Mouse (Mus musculus) hindbrain, embryonic 15.5 days (tissue): ENCODE results near the gene Immt. TPM values are rescaled to one million over a fixed set of nuclear protein-coding genes. Genes with fewer than 3 reads are reported as not detected.
"Not testable (repeated sequence)": the region's sequence is repeated elsewhere in the genome, so short reads cannot be mapped to it uniquely, and the experiment has no call there.

Source experiments
- ATAC-seq: fragments of 200-750 bp; cut with Nextera tagmentation; 2 replicates; pipeline ENCODE4 v1.8.0; 2017; ENCODE audit warnings: low read depth, moderate number of reproducible peaks, moderate TSS enrichment; ENCODE audit not compliant: low FRiP score
- H3K27ac ChIP-seq: fragments of 300-500 bp; sonication (generic); replicated peaks from 2 replicates; pipeline ENCODE4 v1.5.1; 2015; ENCODE audit warnings: mild to moderate bottlenecking, inconsistent platforms
- H3K27me3 ChIP-seq: fragments of 300-500 bp; sonication (generic); 2 replicates; pipeline ENCODE4 v1.6.1; 2015; ENCODE audit warnings: control low read depth, inconsistent platforms
- H3K36me3 ChIP-seq: fragments of 300-500 bp; sonication (generic); 2 replicates; pipeline ENCODE4 v1.6.1; 2015; ENCODE audit warnings: control low read depth, inconsistent platforms
- H3K4me1 ChIP-seq: fragments of 300-500 bp; sonication (generic); replicated peaks from 2 replicates; pipeline ENCODE4 v1.6.1; 2015; ENCODE audit warnings: control low read depth, inconsistent platforms
- H3K4me2 ChIP-seq: fragments of 300-500 bp; sonication (generic); 2 replicates; pipeline ENCODE4 v1.6.1; 2015; ENCODE audit warnings: moderate library complexity, mild to moderate bottlenecking, inconsistent platforms
- H3K4me3 ChIP-seq: fragments of 300-500 bp; sonication (generic); 2 replicates; pipeline ENCODE4 v1.5.1; 2015; ENCODE audit warnings: mild to moderate bottlenecking, inconsistent platforms
- H3K9ac ChIP-seq: fragments of 300-500 bp; sonication (generic); 2 replicates; pipeline ENCODE4 v1.6.1; 2015; ENCODE audit warnings: inconsistent platforms
- H3K9me3 ChIP-seq: fragments of 300-500 bp; sonication (generic); 2 replicates; pipeline ENCODE4 v1.6.1; 2016; ENCODE audit warnings: control low read depth, inconsistent platforms
- WGBS: fragments of 180-500 bp; shearing (Covaris S2); methylation state at CpG from one replicate; pipeline ENCODE4 v1.1.7; 2015; 5-methylcytosine and 5-hydroxymethylcytosine counted together
- polyA plus RNA-seq: library from polyadenylated mRNA; unstranded; fragments of >200 nt; fragmentation: Nextera tagmentation; extraction: Ambion mirVana; gene quantifications from 2 replicates; pipeline ENCODE4 v1.2.1, GENCODE M21; 2015

Immt gene
- polyA plus RNA-seq, 1 experiment from 2014 or later = 154 TPM

GRCm38 (mm10) chr6:71812820-71813219, 18.3 kb upstream of the Immt start:
- 90% methylated on average over 2 of the region's 2 CpGs for WGBS
- peaks cover 68% of the 10 kb centered on the region for H3K36me3 ChIP-seq
- H3K27me3 ChIP-seq = no peaks in the 10 kb centered on the region
- no peaks in the 10 kb centered on the region for H3K9me3 ChIP-seq
- H3K4me2 ChIP-seq = no peak overlapping the region
- H3K4me1 ChIP-seq = no peaks in the 10 kb centered on the region
- no peak overlapping the region for H3K9ac ChIP-seq
- no peak overlapping the region for H3K27ac ChIP-seq
- ATAC-seq = no peak
- no peak overlapping the region for H3K4me3 ChIP-seq

GRCm38 (mm10) chr6:71819764-71820292, 11.3 kb upstream of the Immt start:
- WGBS = 87% methylated on average over 5 of the region's 5 CpGs

GRCm38 (mm10) chr6:71823085-71823484, 8.0 kb upstream of the Immt start:
- Histone ChIP-seq H3K9me3 (no peaks in the 10 kb centered on the region), H3K27ac (peak overlapping the region; percentile 72; the same call in 1 of the 2 replicates), H3K4me1 (peaks cover 13% of the 10 kb centered on the region), H3K9ac (peak overlapping the region; percentile 69), H3K27me3 (0 out of 2 replicates have a peak, but pooled peaks cover 5% of the 10 kb centered on the region), H3K4me3 (peak overlapping the region; percentile 87), H3K4me2 (peak overlapping the region; percentile 70), H3K36me3 (peaks cover 6% of the 10 kb centered on the region)
- peak; percentile 31 for ATAC-seq
- 2% methylated on average over 7 of the region's 7 CpGs for WGBS

More at GRCm38 (mm10) chr6:71819764-71820292, 11.3 kb upstream of the Immt start:
- H3K27ac ChIP-seq = no peak overlapping the region
- H3K4me1 ChIP-seq = peaks cover 13% of the 10 kb centered on the region
- no peaks in the 10 kb centered on the region for H3K9me3 ChIP-seq
- ATAC-seq = no peak
- H3K27me3 ChIP-seq = no peaks in the 10 kb centered on the region
- H3K36me3 ChIP-seq = peaks cover 36% of the 10 kb centered on the region
- no peak overlapping the region for H3K4me3 ChIP-seq
- no peak overlapping the region for H3K4me2 ChIP-seq
- H3K9ac ChIP-seq = no peak overlapping the region

- 0 out of 2 replicates have a peak, but pooled peaks cover 5% of the 10 kb centered on the region for H3K27me3 ChIP-seq
- peak overlapping the region; percentile 72 for H3K27ac ChIP-seq
- H3K4me3 ChIP-seq = peak overlapping the region; percentile 87
- peak overlapping the region; percentile 69 for H3K9ac ChIP-seq
- H3K4me1 ChIP-seq = peaks cover 13% of the 10 kb centered on the region
- no peaks in the 10 kb centered on the region for H3K9me3 ChIP-seq
- ATAC-seq = peak; percentile 92
- WGBS = under 1% methylated on average over 19 of the region's 19 CpGs
- peak overlapping the region; percentile 70 for H3K4me2 ChIP-seq
- H3K36me3 ChIP-seq = peaks cover 2% of the 10 kb centered on the region; the same call in 1 of the 2 replicates
These were observed 7.6 kb upstream of the Immt start for GRCm38 (mm10) chr6:71823488-71823887.

GRCm38 (mm10) chr6:71823961-71824360, 7.2 kb upstream of the Immt start:
- H3K9me3 ChIP-seq = no peaks in the 10 kb centered on the region
- ATAC-seq = peak; percentile 58; the same call in 1 of the 2 replicates
- peaks cover 13% of the 10 kb centered on the region for H3K4me1 ChIP-seq
- H3K27ac ChIP-seq = no peak overlapping the region
- no peak overlapping the region for H3K9ac ChIP-seq
- no peaks in the 10 kb centered on the region for H3K36me3 ChIP-seq
- H3K4me3 ChIP-seq = peak overlapping the region; percentile 87
- H3K4me2 ChIP-seq = peak overlapping the region; percentile 70
- WGBS = 43% methylated on average over 3 of the region's 3 CpGs
- 0 out of 2 replicates have a peak, but pooled peaks cover 5% of the 10 kb centered on the region for H3K27me3 ChIP-seq

GRCm38 (mm10) chr6:71826869-71827268, 4.3 kb upstream of the Immt start, which contains the start of gene Mrpl35:
Mrpl35 (minus strand) TSS chr6:71826969.
- no peaks in the 10 kb centered on the region for H3K36me3 ChIP-seq
- H3K27ac ChIP-seq = no peak within 1 kb of the TSS
- no peaks in the 10 kb centered on the region for H3K9me3 ChIP-seq
- H3K9ac ChIP-seq = no peak within 1 kb of the TSS
- H3K4me3 ChIP-seq = no peak within 1 kb of the TSS
- H3K4me2 ChIP-seq = no peak within 1 kb of the TSS
- H3K27me3 ChIP-seq = 0 out of 2 replicates have a peak, but pooled peaks cover 5% of the 10 kb centered on the region
- WGBS = 44% methylated on average over 1 of the region's 1 CpGs
- peaks cover 18% of the 10 kb centered on the region for H3K4me1 ChIP-seq
- ATAC-seq = no peak

DNA sequence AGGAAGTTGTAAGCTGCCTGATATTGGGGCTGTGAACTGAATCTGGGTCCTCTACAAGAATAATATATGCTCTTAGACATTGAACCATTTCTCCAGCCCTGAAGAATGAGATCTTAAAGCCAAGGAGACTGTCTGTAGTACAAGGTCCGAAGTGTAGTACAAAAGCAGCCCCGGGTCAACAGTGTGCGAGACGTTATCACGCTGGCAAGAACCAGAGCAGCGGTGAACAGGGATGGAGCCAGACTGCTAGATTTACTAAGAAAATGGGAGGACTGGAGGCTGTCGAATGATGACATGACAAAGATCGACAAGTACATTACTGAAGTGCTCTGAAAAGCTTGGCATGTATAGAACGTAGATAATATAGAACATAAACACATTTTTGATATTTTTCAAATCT, 1.4 kb upstream of the Immt start:
- no peak overlapping the region for H3K9ac ChIP-seq
- H3K27me3 ChIP-seq = 0 out of 2 replicates have a peak, but pooled peaks cover 5% of the 10 kb centered on the region
- H3K36me3 ChIP-seq = 0 out of 2 replicates have a peak, but pooled peaks cover 9% of the 10 kb centered on the region
- peaks cover 19% of the 10 kb centered on the region for H3K4me1 ChIP-seq
- no peak for ATAC-seq
- no peak overlapping the region for H3K4me3 ChIP-seq
- 89% methylated on average over 9 of the region's 9 CpGs for WGBS
- H3K9me3 ChIP-seq = no peaks in the 10 kb centered on the region
- no peak overlapping the region for H3K4me2 ChIP-seq
- no peak overlapping the region for H3K27ac ChIP-seq

- peak overlapping the region; percentile 85 for H3K9ac ChIP-seq
- H3K27me3 ChIP-seq = 0 out of 2 replicates have a peak, but pooled peaks cover 2% of the 10 kb centered on the region
- no peaks in the 10 kb centered on the region for H3K9me3 ChIP-seq
- H3K36me3 ChIP-seq = peaks cover 16% of the 10 kb centered on the region; the same call in 1 of the 2 replicates
- whole genome bisulfite sequencing = under 1% methylated on average over 21 of the region's 21 CpGs
- peaks cover 19% of the 10 kb centered on the region for H3K4me1 ChIP-seq
- ATAC-seq = peak; percentile 99
- H3K4me3 ChIP-seq = peak overlapping the region; percentile 77
- H3K27ac ChIP-seq = peak overlapping the region; percentile 94
- peak overlapping the region; percentile 83 for H3K4me2 ChIP-seq
These were observed 440 bp downstream of the Immt start for GRCm38 (mm10) chr6:71831581-71831960.

DNA sequence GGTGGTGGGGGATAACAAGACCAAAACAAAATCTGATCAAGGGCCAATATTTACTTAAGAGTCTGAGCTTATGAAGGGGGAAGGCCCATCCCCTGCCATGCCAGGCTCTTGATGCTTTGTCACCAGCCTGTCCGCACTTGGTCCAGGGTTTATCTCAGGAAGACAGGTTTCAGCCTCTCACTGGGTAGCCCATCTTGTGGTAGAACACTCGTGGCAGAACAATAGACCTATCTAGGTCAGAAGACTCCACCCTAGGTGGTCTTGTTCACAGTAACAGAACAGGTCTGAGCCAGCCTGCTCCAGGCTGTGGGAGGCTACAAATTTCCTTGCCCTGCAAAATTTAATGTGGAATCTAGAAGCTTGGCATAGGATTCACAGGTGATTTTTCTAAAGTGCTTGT, 5.7 kb downstream of the Immt start:
- Histone ChIP-seq H3K27ac (no peak overlapping the region), H3K4me2 (no peak overlapping the region), H3K9ac (no peak overlapping the region), H3K4me1 (peaks cover 15% of the 10 kb centered on the region), H3K36me3 (peaks cover 16% of the 10 kb centered on the region; the same call in 1 of the 2 replicates), H3K27me3 (no peaks in the 10 kb centered on the region), H3K9me3 (no peaks in the 10 kb centered on the region), H3K4me3 (no peak overlapping the region)
- ATAC-seq = no peak
- WGBS = 71% methylated on average over 2 of the region's 2 CpGs

DNA sequence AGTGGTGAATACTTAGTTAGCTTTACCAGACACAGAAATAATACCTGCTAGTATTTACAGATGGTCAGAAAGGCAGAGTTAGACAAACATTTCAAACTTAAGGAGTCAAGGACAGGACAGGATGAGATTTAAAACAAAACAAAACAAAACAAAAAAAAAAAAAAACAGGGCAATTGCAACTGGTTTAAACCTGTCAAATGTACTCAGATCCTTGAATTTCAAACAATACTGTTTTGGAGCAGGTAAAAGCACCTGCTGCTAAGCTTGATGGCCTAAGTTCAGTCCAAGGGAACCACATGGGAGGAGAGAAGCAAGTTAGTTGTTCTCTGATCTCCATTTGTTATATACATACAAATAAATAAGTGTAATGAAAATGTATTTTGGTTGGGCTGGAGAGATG, 8.7 kb downstream of the Immt start:
- Histone ChIP-seq H3K27ac (no peak overlapping the region), H3K4me2 (no peak overlapping the region), H3K36me3 (peaks cover 7% of the 10 kb centered on the region), H3K9ac (no peak overlapping the region), H3K4me1 (no peaks in the 10 kb centered on the region), H3K27me3 (no peaks in the 10 kb centered on the region), H3K9me3 (no peaks in the 10 kb centered on the region), H3K4me3 (no peak overlapping the region)
- ATAC-seq = no peak

- ATAC-seq = no peak
- Histone ChIP-seq H3K9ac (no peak overlapping the region), H3K4me2 (no peak overlapping the region), H3K4me1 (no peaks in the 10 kb centered on the region), H3K9me3 (no peaks in the 10 kb centered on the region), H3K27ac (no peak overlapping the region), H3K4me3 (no peak overlapping the region), H3K27me3 (no peaks in the 10 kb centered on the region), H3K36me3 (peaks cover 5% of the 10 kb centered on the region; the same call in 1 of the 2 replicates)
- WGBS = 97% methylated on average over 1 of the region's 1 CpGs
These were observed 9.6 kb downstream of the Immt start for GRCm38 (mm10) chr6:71840597-71841290.

DNA sequence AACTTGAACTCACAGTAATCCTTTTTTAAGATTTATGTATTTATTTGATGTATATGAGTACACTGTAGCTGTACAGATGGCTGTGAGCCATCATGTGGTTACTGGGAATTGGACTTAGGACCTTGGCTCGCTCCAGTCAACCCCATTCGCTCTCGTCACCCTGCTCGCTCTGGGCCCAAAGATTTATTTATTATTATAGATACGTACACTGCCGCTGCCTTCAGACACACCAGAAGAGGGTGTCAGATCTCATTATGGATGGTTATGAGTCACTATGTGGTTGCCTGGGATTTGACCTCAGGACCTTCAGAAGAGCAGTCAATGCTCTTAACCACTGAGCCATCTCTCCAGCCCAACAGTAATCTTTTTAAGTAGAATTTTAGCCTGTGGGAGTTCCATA, 15.8 kb downstream of the Immt start:
- H3K27ac ChIP-seq, H3K4me3 ChIP-seq, ATAC-seq, H3K4me1 ChIP-seq, H3K27me3 ChIP-seq, H3K4me2 ChIP-seq, H3K9ac ChIP-seq, H3K9me3 ChIP-seq: not testable (repeated sequence)
- H3K36me3 ChIP-seq = peaks cover 37% of the 10 kb centered on the region
- WGBS = 90% methylated on average over 6 of the region's 6 CpGs
